Mouse (Mus musculus): ENCODE data around the gene Hexim2. TPM values are rescaled to one million over a fixed set of nuclear protein-coding genes. Genes with fewer than 3 reads are reported as not detected.
A peak's percentile ranks its signal among the peaks of the same experiment; 100 is the strongest.

Gene Hexim2
- 4.1 and 4.5 TPM in 2 replicates for polyA plus RNA-seq (2012; rRNA removed)

- peak; percentile 72 for DNase-seq (ENCODE audit: low spot score)
Observed at GRCm38 (mm10) chr11:103131701-103132575, at the start of gene Hexim2. Gene Hexim2 (plus strand): TSS chr11:103132429.

- no peak for DNase-seq (ENCODE audit: low spot score)
Observed at GRCm38 (mm10) chr11:103093306-103093705, 38.9 kb upstream of the Hexim2 start.

GRCm38 (mm10) chr11:103093862-103094833 is 38.1 kb upstream of the Hexim2 start:
- DNase-seq (ENCODE audit: low spot score), result peak; percentile 41

DNA sequence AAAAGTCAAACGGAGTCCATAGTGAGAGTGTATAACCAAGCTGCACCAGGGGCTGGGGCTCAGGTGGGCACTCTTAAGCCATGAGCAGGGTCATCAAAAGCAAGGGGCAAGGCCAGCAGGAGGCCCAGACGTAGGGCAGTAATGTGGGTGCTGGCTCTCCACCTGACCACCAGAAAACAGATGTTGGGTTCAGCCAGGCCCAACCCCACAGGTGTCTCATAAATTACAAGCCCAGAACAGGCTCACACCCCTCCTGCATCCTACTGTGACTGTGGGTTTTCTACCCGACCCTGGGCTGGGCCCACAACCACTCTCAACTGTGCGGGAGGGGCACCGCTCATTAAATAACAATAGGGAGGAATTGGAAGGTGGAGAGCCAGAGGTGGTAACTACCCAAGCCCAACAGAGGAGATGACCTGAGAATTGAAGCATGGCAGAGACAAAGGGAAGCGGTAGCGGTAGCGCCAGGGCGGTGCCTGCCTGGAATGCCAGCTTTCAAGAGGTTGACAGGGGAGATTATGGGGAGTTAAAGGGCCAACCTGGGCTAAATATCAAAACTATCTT is 37.0 kb upstream of the Hexim2 start:
- DNase-seq (ENCODE audit: low spot score), result peak; percentile 25

- no peak for DNase-seq (ENCODE audit: low spot score)
Observed at GRCm38 (mm10) chr11:103095801-103096200, 36.4 kb upstream of the Hexim2 start.

DNA sequence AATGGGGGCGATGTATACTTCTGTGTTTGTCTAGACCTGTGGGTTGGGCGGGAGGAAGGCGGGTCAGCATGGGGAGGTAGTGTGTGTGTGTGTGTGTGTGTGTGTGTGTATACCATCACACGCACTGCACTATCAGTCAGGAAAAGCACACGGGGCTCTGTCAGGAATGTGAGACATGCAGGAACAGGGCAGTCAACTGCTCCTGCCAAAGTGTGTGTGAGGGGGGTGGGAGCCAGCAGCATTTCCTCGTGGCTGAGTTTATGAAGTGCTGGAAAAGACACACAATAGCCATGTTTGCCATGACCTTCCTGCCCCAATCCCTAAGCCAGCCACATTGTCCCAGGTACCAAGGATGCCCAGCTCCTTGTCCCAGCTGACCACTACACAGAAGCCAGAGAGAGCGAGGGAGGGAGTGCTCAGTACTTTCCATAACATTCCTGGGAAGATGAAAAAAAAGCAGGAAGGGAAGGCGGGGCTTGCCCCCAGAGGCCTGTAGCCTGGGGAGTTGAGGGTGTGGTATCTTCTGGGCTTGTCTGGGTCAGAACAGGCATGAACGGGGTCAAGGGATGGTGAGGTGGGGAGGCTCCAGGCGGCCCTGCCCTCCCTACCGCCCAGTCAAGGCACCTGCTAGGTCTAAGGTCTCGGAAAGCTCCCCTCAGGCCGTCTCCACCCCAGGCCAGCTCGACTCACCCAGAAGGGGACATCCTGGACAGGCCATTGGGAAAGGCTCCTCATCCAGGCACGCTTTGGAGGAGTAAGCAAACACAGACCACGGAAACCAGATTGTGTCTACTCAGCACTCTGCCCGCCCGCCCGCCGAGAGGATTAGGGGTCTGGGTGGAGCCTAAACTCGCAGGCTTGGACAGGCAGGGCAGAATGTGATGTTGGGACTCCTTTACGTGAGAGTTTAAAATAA is 35.0 kb upstream of the Hexim2 start:
- peak; percentile 54 for DNase-seq (ENCODE audit: low spot score)

DNA sequence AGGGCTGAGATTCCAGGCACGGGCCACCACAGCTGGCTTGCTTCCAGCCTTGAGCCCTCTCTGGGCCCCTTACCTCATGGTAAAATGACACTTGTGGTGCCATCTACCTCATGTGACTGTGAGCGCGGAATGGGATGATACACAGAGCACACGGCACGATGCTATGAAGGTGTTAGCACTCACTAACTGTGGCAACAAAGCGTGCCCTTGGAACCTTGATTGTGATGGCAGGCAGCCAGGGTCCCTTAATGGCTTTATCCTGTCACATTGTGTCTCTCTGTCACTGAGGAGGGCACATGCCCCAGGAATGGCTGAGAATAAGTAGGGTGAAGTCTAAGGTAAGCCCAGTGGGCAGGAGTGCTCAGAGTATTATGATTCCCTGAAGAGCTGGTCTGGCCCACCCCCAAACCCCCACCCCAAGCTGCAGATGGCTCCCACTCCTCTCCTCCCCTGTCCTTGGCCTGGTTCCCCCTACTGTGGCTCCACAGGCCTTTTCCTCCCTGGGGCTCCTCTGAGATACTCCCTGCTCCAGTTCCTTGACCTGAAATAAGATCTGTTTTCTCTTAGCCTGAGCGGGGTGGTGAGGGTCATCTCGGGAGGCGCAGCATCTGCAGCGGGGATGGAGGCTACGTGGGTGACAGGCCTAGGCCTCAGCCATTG is 33.6 kb upstream of the Hexim2 start:
- no peak for DNase-seq (ENCODE audit: low spot score)

DNA sequence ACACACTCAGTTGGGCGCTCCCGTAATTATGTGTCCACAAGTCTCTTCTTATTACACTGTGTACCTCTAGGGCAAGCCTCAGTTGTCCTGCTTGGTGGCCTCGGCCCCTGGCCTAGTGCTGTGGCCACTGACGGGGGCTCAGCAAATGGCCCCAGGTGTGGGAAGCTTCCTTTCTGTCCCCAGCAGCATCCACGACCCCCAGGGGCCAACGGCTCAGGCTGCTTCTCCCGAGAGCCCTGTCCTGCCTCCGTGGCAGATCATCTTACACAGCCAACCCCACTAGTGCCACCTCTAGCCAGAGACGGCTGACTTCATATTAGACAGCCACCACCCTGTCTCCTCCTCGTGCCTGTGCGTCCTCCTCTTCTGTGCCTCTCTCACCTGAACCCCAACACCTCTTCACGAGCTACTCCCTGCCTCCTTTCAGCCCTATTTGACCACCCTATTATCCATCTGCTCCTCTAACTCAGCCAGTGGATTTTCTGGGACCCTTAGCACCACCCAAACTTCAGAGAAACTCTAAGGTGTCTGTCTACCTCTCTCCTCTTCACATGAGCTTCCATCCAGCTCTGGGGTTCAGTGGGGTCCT is 32.8 kb upstream of the Hexim2 start:
- DNase-seq (ENCODE audit: low spot score), result no peak

DNA sequence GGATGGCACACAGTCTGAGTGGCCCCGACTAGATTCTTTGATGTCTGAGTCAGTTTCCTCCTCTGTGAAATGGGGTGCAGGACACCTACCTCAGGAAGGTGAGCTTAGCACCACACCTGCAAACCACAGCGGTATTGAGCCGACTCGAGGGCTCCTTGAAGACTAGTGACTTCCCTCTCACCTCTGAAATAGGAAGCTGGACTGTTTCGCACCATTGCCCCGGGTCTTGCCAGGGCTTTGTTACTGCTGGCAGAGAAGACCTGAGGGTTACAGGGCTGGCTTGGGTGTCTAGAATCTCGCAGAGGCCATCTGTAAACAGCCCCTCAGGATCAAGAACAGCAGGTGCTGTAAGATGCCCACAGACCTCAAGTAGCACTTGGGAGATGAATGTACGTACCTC is 31.9 kb upstream of the Hexim2 start:
- no peak for DNase-seq (ENCODE audit: low spot score)

DNA sequence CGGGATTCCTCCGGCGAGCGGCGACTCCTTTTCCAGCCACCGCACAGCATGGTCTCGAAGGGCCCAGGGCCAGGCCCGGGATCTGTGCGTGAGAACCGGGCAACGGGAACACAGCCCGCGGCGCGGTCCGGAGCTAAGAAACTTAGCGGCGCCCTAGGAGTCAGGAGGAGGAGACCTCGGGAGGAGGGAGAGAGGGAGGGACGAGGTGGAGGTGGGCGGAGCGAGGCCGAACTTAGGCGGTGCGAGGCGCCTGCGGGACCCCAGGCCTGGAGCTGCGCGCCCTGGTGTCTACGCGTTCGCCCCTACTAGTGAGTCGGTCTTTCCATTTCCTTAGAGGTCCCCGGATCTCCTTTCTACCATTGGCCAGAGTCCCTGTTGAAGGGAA is 30.8 kb upstream of the Hexim2 start, which contains the start of the genes Plcd3 and Acbd4:
TSS of gene Plcd3 (minus strand) at position 178 of the 385 bp plus-strand sequence.
TSS of gene Acbd4 (plus strand) at position 202 of the 385 bp plus-strand sequence.
- DNase-seq (ENCODE audit: low spot score), result peak; percentile 83

GRCm38 (mm10) chr11:103101866-103102501 is 30.2 kb upstream of the Hexim2 start:
- peak; percentile 68 for DNase-seq (ENCODE audit: low spot score)

- peak; percentile 100 for DNase-seq (ENCODE audit: low spot score)
Observed at GRCm38 (mm10) chr11:103102725-103103349, 29.4 kb upstream of the Hexim2 start.

DNA sequence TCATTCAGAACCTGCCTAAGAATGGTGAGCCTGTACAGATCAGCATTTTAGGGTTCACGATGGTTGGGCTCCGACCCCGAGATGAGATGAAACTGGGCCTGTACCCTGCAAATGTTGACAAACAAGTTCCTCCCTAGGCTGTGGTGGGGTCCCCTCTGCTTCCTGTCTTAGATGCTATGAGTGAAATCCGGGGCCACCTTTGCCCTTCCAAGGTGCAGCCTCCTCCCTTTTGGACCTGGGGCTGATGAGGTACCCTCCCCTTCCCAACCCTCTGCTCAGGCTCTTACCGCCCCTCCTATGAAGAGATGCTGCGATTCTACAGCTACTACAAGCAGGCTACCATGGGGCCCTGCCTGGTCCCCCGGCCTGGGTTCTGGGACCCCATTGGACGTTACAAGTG is 28.6 kb upstream of the Hexim2 start:
- DNase-seq (ENCODE audit: low spot score), result no peak

DNA sequence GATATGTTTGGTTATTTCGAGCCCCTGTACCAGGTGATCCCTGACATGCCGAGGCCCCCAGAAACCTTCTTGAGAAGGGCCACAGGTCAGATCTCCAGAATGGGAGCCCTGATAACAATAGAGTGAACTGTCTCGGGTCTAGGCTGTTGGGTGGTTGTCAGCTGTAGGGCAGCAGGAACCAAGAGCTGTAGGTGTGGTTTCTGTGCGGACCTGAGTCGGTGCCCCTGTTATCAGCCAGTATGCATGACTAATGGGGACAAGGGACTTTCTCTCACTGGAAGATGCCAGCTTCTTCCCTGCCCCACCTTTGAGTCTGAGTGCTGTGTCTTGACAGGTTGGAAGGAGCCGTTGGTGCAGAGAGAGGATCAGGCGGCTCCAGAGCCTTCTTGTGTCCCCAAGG is 27.8 kb upstream of the Hexim2 start:
- DNase-seq (ENCODE audit: low spot score), result no peak

DNA sequence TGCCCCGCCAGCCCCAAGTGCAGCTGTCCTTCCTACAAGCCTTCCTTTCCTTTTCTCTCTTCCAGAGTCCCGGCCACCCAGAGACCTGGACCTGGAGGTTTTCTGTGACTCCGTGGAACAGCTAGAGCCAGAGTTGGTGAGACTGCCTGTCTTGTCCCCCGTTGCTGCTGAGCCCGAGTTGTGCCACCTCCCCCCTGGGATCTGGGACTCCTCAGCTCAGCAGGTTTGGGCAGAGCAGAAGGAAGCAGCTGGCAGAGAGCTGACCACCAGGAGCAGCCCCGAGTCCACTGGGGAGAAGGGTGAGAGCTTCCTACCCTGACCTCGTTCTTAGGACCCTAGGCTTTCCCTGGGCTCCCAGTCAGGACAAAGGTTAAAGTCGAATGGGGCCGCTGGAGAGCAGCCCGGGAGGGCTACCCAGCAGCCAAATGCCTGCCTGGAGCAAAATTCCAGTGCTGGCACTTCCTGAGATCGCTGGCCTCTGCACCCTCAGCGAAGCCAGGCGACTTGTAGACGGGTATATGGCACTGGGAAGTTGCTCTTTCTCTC is 27.0 kb upstream of the Hexim2 start:
- no peak for DNase-seq (ENCODE audit: low spot score)

GRCm38 (mm10) chr11:103105810-103106209 is 26.4 kb upstream of the Hexim2 start:
- DNase-seq (ENCODE audit: low spot score), result no peak

GRCm38 (mm10) chr11:103106386-103106785 is 25.8 kb upstream of the Hexim2 start:
- no peak for DNase-seq (ENCODE audit: low spot score)

DNA sequence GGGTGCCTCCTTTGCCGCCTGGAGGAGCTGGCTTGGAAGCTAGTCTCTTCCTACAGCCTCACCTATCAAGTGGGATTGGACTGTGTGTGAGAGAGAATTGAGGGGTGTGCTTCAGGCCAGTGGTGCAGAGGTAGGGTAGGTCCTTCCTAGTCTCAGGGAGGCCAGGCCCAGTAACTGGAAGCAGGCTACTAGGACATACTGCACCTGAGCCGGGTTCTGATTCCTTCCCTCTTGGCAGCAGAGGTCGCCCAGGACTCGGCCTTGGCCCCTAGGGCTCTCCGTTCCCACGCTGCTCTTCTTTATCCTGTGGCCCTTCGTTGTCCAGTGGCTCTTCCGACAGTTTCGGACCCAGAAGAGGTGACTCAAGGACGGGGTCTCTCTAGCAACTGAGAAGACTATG is 20.9 kb upstream of the Hexim2 start:
- DNase-seq (ENCODE audit: low spot score), result no peak

All from urinary bladder, adult 2 months (tissue).